Mouse (Mus musculus): ENCODE measurements at regions not wholly inside any gene's neighbourhood (a gene's known extent, or its start where the extent isn't known, plus 50 kb on each side); places are given as distances from the start of the nearest gene placed in this dataset.

GRCm38 (mm10) chr15:88036146-88037000, 492.3 kb downstream of the Fam19a5 start:
- Histone ChIP-seq H3K27ac (replicated peaks) (0 out of 2 replicates have a peak overlapping the region, but pooled peaks have one; percentile 18), H3K27me3 (replicated peaks) (no peaks in the 10 kb centered on the region), H3K9me3 (replicated peaks) (no peaks in the 10 kb centered on the region), H3K4me3 (replicated peaks) (no peak overlapping the region), H3K4me1 (peaks cover 12% of the 10 kb centered on the region), H3K9ac (replicated peaks) (no peak overlapping the region), H3K36me3 (no peaks in the 10 kb centered on the region), H3K4me2 (peak overlapping the region; percentile 9; the same call in 1 of the 2 replicates)
- peak; percentile 24; the same call in 1 of the 2 replicates for ATAC-seq (ENCODE audit: low FRiP score)
- 40% methylated on average over 22 of the region's 22 CpGs for WGBS

GRCm38 (mm10) chr15:88037606-88038005, 493.5 kb downstream of the Fam19a5 start:
- no peak overlapping the region for H3K27ac ChIP-seq (replicated peaks)
- no peaks in the 10 kb centered on the region for H3K36me3 ChIP-seq
- peaks cover 12% of the 10 kb centered on the region for H3K4me1 ChIP-seq
- no peak overlapping the region for H3K4me3 ChIP-seq (replicated peaks)
- ATAC-seq (ENCODE audit: low FRiP score), result no peak
- no peak overlapping the region for H3K9ac ChIP-seq (replicated peaks)
- WGBS, result 93% methylated on average over 4 of the region's 4 CpGs
- H3K4me2 ChIP-seq, result no peak overlapping the region
- H3K9me3 ChIP-seq (replicated peaks), result no peaks in the 10 kb centered on the region
- no peaks in the 10 kb centered on the region for H3K27me3 ChIP-seq (replicated peaks)

GRCm38 (mm10) chr15:88042821-88043220, 498.7 kb downstream of the Fam19a5 start:
- Histone ChIP-seq H3K4me3 (replicated peaks) (no peak overlapping the region), H3K27me3 (replicated peaks) (no peaks in the 10 kb centered on the region), H3K9ac (replicated peaks) (no peak overlapping the region), H3K9me3 (replicated peaks) (no peaks in the 10 kb centered on the region), H3K4me1 (no peaks in the 10 kb centered on the region), H3K27ac (replicated peaks) (no peak overlapping the region), H3K4me2 (no peak overlapping the region), H3K36me3 (no peaks in the 10 kb centered on the region)
- ATAC-seq (ENCODE audit: low FRiP score), result no peak
- WGBS, result 85% methylated on average over 2 of the region's 2 CpGs

GRCm38 (mm10) chr15:88058071-88058470, 514.0 kb downstream of the Fam19a5 start:
- no peaks in the 10 kb centered on the region for H3K9me3 ChIP-seq (replicated peaks)
- ATAC-seq (ENCODE audit: low FRiP score), result no peak
- H3K4me3 ChIP-seq (replicated peaks), result no peak overlapping the region
- H3K27ac ChIP-seq (replicated peaks), result no peak overlapping the region
- WGBS, result 78% methylated on average over 4 of the region's 4 CpGs
- no peak overlapping the region for H3K9ac ChIP-seq (replicated peaks)
- H3K4me1 ChIP-seq, result no peaks in the 10 kb centered on the region
- H3K36me3 ChIP-seq, result no peaks in the 10 kb centered on the region
- H3K4me2 ChIP-seq, result no peak overlapping the region
- H3K27me3 ChIP-seq (replicated peaks), result no peaks in the 10 kb centered on the region

GRCm38 (mm10) chr15:88060935-88061334, 516.8 kb downstream of the Fam19a5 start:
- no peaks in the 10 kb centered on the region for H3K4me1 ChIP-seq
- no peak overlapping the region for H3K27ac ChIP-seq (replicated peaks)
- H3K4me2 ChIP-seq, result no peak overlapping the region
- ATAC-seq (ENCODE audit: low FRiP score), result no peak
- H3K27me3 ChIP-seq (replicated peaks), result no peaks in the 10 kb centered on the region
- H3K9me3 ChIP-seq (replicated peaks), result no peaks in the 10 kb centered on the region
- no peak overlapping the region for H3K4me3 ChIP-seq (replicated peaks)
- H3K36me3 ChIP-seq, result no peaks in the 10 kb centered on the region
- no peak overlapping the region for H3K9ac ChIP-seq (replicated peaks)
- WGBS, result 87% methylated on average over 4 of the region's 4 CpGs

- WGBS, result 81% methylated on average over 5 of the region's 5 CpGs
- no peak overlapping the region for H3K4me2 ChIP-seq
- no peak overlapping the region for H3K27ac ChIP-seq (replicated peaks)
- no peak overlapping the region for H3K4me3 ChIP-seq (replicated peaks)
- ATAC-seq (ENCODE audit: low FRiP score), result no peak
- H3K9ac ChIP-seq (replicated peaks), result no peak overlapping the region
- H3K9me3 ChIP-seq (replicated peaks), result no peaks in the 10 kb centered on the region
- H3K4me1 ChIP-seq, result 0 out of 2 replicates have a peak, but pooled peaks cover under 1% of the 10 kb centered on the region
- H3K36me3 ChIP-seq, result no peaks in the 10 kb centered on the region
- H3K27me3 ChIP-seq (replicated peaks), result no peaks in the 10 kb centered on the region
These were observed 518.9 kb downstream of the Fam19a5 start for GRCm38 (mm10) chr15:88063041-88063440.

- no peak overlapping the region for H3K4me2 ChIP-seq
These were observed 524.4 kb downstream of the Fam19a5 start for GRCm38 (mm10) chr15:88068476-88068875.

GRCm38 (mm10) chr15:88072676-88073075, 527.4 kb upstream of the Zdhhc25 start:
- H3K4me3 ChIP-seq (replicated peaks), result no peak overlapping the region
- no peak for ATAC-seq (ENCODE audit: low FRiP score)
- H3K4me1 ChIP-seq, result peaks cover 7% of the 10 kb centered on the region; the same call in 1 of the 2 replicates
- no peaks in the 10 kb centered on the region for H3K9me3 ChIP-seq (replicated peaks)
- no peak overlapping the region for H3K27ac ChIP-seq (replicated peaks)
- no peak overlapping the region for H3K9ac ChIP-seq (replicated peaks)
- 33% methylated on average over 1 of the region's 1 CpGs for WGBS
- H3K27me3 ChIP-seq (replicated peaks), result no peaks in the 10 kb centered on the region
- no peaks in the 10 kb centered on the region for H3K36me3 ChIP-seq
- H3K4me2 ChIP-seq, result no peak overlapping the region

More at GRCm38 (mm10) chr15:88068476-88068875, 524.4 kb downstream of the Fam19a5 start:
- Histone ChIP-seq H3K36me3 (no peaks in the 10 kb centered on the region), H3K27ac (replicated peaks) (no peak overlapping the region), H3K4me3 (replicated peaks) (no peak overlapping the region), H3K4me1 (peaks cover 7% of the 10 kb centered on the region; the same call in 1 of the 2 replicates), H3K9ac (replicated peaks) (no peak overlapping the region), H3K27me3 (replicated peaks) (no peaks in the 10 kb centered on the region), H3K9me3 (replicated peaks) (no peaks in the 10 kb centered on the region)
- ATAC-seq (ENCODE audit: low FRiP score), result no peak
- WGBS, result 53% methylated on average over 3 of the region's 3 CpGs

GRCm38 (mm10) chr15:88083911-88084310, 516.2 kb upstream of the Zdhhc25 start:
- Histone ChIP-seq H3K4me2 (no peak overlapping the region), H3K27ac (replicated peaks) (no peak overlapping the region), H3K36me3 (no peaks in the 10 kb centered on the region), H3K27me3 (replicated peaks) (no peaks in the 10 kb centered on the region), H3K4me1 (0 out of 2 replicates have a peak, but pooled peaks cover 2% of the 10 kb centered on the region), H3K9me3 (replicated peaks) (no peaks in the 10 kb centered on the region), H3K9ac (replicated peaks) (no peak overlapping the region), H3K4me3 (replicated peaks) (no peak overlapping the region)
- no peak for ATAC-seq (ENCODE audit: low FRiP score)
- 43% methylated on average over 5 of the region's 5 CpGs for WGBS

GRCm38 (mm10) chr15:88085631-88086030, 514.5 kb upstream of the Zdhhc25 start:
- Histone ChIP-seq H3K27me3 (replicated peaks) (no peaks in the 10 kb centered on the region), H3K36me3 (no peaks in the 10 kb centered on the region), H3K9me3 (replicated peaks) (no peaks in the 10 kb centered on the region), H3K4me3 (replicated peaks) (no peak overlapping the region), H3K27ac (replicated peaks) (no peak overlapping the region), H3K9ac (replicated peaks) (no peak overlapping the region), H3K4me2 (no peak overlapping the region), H3K4me1 (0 out of 2 replicates have a peak, but pooled peaks cover 2% of the 10 kb centered on the region)
- 57% methylated on average over 3 of the region's 3 CpGs for WGBS
- no peak for ATAC-seq (ENCODE audit: low FRiP score)

- Histone ChIP-seq H3K36me3 (no peaks in the 10 kb centered on the region), H3K27ac (replicated peaks) (no peak overlapping the region), H3K9ac (replicated peaks) (no peak overlapping the region), H3K4me3 (replicated peaks) (no peak overlapping the region), H3K4me1 (no peaks in the 10 kb centered on the region), H3K27me3 (replicated peaks) (no peaks in the 10 kb centered on the region), H3K9me3 (replicated peaks) (no peaks in the 10 kb centered on the region), H3K4me2 (no peak overlapping the region)
- ATAC-seq (ENCODE audit: low FRiP score), result no peak
- WGBS, result 38% methylated on average over 4 of the region's 4 CpGs
These were observed 510.6 kb upstream of the Zdhhc25 start for GRCm38 (mm10) chr15:88089486-88089885.

GRCm38 (mm10) chr15:88091390-88091789, 508.7 kb upstream of the Zdhhc25 start:
- Histone ChIP-seq H3K4me3 (replicated peaks) (no peak overlapping the region), H3K27me3 (replicated peaks) (no peaks in the 10 kb centered on the region), H3K4me1 (no peaks in the 10 kb centered on the region), H3K4me2 (no peak overlapping the region), H3K36me3 (no peaks in the 10 kb centered on the region), H3K9me3 (replicated peaks) (no peaks in the 10 kb centered on the region), H3K9ac (replicated peaks) (no peak overlapping the region), H3K27ac (replicated peaks) (no peak overlapping the region)
- ATAC-seq (ENCODE audit: low FRiP score), result no peak
- 98% methylated on average over 5 of the region's 5 CpGs for WGBS
